Mouse (Mus musculus): ENCODE results near the gene Dmbt1. TPM values are rescaled to one million over a fixed set of nuclear protein-coding genes. Genes with fewer than 3 reads are reported as not detected.

Dmbt1 gene
- polyA plus RNA-seq (2012; rRNA removed) (0.04 and 0.06 TPM in 2 replicates), polyA plus RNA-seq (2014; fragmentation: Nextera tagmentation; extraction: Ambion mirVana) (not detected in 2 replicates)

- H3K27ac ChIP-seq (replicated peaks; ENCODE audit: low read depth, low read length): no peak within 1 kb of the TSS
- H3K9ac ChIP-seq (ENCODE audit: low read depth, low read length, severe bottlenecking): no peak within 1 kb of the TSS
- H3K9me3 ChIP-seq (ENCODE audit: control insufficient read depth, low read length): no peaks in the 10 kb centered on the region
- H3K4me3 ChIP-seq (replicated peaks; ENCODE audit: low read length): no peak within 1 kb of the TSS
- 73% methylated on average over 5 of the region's 5 CpGs for WGBS
- H3K36me3 ChIP-seq (ENCODE audit: control insufficient read depth, insufficient read depth, low read length): no peaks in the 10 kb centered on the region
- no peak for DNase-seq (ENCODE audit: low spot score)
- no peak for ATAC-seq (ENCODE audit: low FRiP score, low read depth)
- no peaks in the 10 kb centered on the region for H3K4me1 ChIP-seq (ENCODE audit: control insufficient read depth, insufficient read depth, low read length)
- H3K4me2 ChIP-seq (replicated peaks; ENCODE audit: low read depth, low read length, severe bottlenecking): no peak within 1 kb of the TSS
- no peak for TF ChIP-seq POLR2A (IDR thresholded peaks at IDR 0.05; ENCODE audit: borderline replicate concordance, extremely low read depth, insufficient read depth, insufficient read length)
- no peaks in the 10 kb centered on the region for H3K27me3 ChIP-seq (ENCODE audit: control insufficient read depth, insufficient read depth, low read length)
Measured at GRCm38 (mm10) chr7:131031755-131032154, at the start of gene Dmbt1. Dmbt1 (plus strand) TSS chr7:131032053.

DNA sequence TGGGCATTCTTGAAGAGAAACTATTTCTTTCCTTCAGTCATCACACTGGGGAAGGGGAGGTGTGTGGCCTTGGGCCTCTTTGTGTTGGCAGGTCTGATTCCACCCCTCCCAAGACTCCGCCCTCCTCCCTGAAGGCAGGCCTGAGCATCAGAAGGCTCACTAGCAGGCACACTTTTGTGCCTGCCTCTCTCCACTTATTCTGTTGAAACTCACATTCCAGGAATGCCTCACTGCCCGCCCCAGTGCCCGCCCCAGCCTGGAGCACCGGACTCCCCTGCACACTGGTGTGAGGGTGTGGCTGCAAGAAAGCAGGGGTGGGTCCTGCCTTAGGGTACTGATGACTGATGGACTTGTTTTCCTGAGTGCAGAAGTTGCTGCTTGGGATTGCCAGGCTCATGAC, 49.5 kb upstream of the Dmbt1 start:
- 28% methylated on average over 4 of the region's 4 CpGs for WGBS
- H3K9me3 ChIP-seq (ENCODE audit: control insufficient read depth, low read length): no peaks in the 10 kb centered on the region
- H3K27ac ChIP-seq (replicated peaks; ENCODE audit: low read depth, low read length): peak overlapping the region; percentile 40; the same call in 1 of the 2 replicates
- DNase-seq (ENCODE audit: low spot score) (peak; percentile 27), ATAC-seq (ENCODE audit: low FRiP score, low read depth) (peak; percentile 32)
- no peak overlapping the region for H3K4me2 ChIP-seq (replicated peaks; ENCODE audit: low read depth, low read length, severe bottlenecking)
- H3K36me3 ChIP-seq (ENCODE audit: control insufficient read depth, insufficient read depth, low read length): no peaks in the 10 kb centered on the region
- H3K4me1 ChIP-seq (ENCODE audit: control insufficient read depth, insufficient read depth, low read length): peaks cover 30% of the 10 kb centered on the region
- no peaks in the 10 kb centered on the region for H3K27me3 ChIP-seq (ENCODE audit: control insufficient read depth, insufficient read depth, low read length)
- no peak overlapping the region for H3K9ac ChIP-seq (ENCODE audit: low read depth, low read length, severe bottlenecking)
- no peak for TF ChIP-seq POLR2A (IDR thresholded peaks at IDR 0.05; ENCODE audit: borderline replicate concordance, extremely low read depth, insufficient read depth, insufficient read length)
- H3K4me3 ChIP-seq (replicated peaks; ENCODE audit: low read length): no peak overlapping the region

DNA sequence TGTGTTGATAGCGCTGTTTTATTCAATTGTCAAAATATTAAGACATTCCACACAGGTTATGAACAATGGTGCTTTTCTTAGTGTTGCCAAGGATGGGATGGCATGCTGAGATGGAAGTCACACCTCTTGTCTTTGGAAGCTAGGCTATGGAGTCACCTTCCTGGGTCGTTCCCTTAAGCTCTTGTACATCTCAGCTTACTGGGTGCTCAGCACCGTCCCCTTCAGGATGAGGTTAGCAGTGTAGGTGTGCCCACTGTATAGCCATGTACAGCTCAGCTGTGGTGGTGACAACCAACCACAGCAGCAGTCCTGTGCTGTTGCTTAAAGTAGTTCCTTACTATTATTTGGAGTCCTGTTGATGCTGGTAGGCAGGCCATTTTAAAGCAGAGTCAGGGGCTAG, 49.0 kb upstream of the Dmbt1 start:
- Histone ChIP-seq H3K9me3 (ENCODE audit: control insufficient read depth, low read length) (no peaks in the 10 kb centered on the region), H3K9ac (ENCODE audit: low read depth, low read length, severe bottlenecking) (no peak overlapping the region), H3K4me3 (replicated peaks; ENCODE audit: low read length) (no peak overlapping the region), H3K27me3 (ENCODE audit: control insufficient read depth, insufficient read depth, low read length) (no peaks in the 10 kb centered on the region), H3K4me2 (replicated peaks; ENCODE audit: low read depth, low read length, severe bottlenecking) (no peak overlapping the region), H3K36me3 (ENCODE audit: control insufficient read depth, insufficient read depth, low read length) (no peaks in the 10 kb centered on the region), H3K4me1 (ENCODE audit: control insufficient read depth, insufficient read depth, low read length) (peaks cover 30% of the 10 kb centered on the region), H3K27ac (replicated peaks; ENCODE audit: low read depth, low read length) (no peak overlapping the region)
- no peak for TF ChIP-seq POLR2A (IDR thresholded peaks at IDR 0.05; ENCODE audit: borderline replicate concordance, extremely low read depth, insufficient read depth, insufficient read length)
- WGBS: 63% methylated on average over 3 of the region's 3 CpGs
- ATAC-seq (ENCODE audit: low FRiP score, low read depth) (no peak), DNase-seq (ENCODE audit: low spot score) (no peak)

GRCm38 (mm10) chr7:130984294-130984693, 47.6 kb upstream of the Dmbt1 start:
- Histone ChIP-seq H3K4me2 (replicated peaks; ENCODE audit: low read depth, low read length, severe bottlenecking) (no peak overlapping the region), H3K4me1 (ENCODE audit: control insufficient read depth, insufficient read depth, low read length) (peaks cover 29% of the 10 kb centered on the region), H3K9me3 (ENCODE audit: control insufficient read depth, low read length) (no peaks in the 10 kb centered on the region), H3K4me3 (replicated peaks; ENCODE audit: low read length) (no peak overlapping the region), H3K27ac (replicated peaks; ENCODE audit: low read depth, low read length) (no peak overlapping the region; the same call in 1 of the 2 replicates), H3K9ac (ENCODE audit: low read depth, low read length, severe bottlenecking) (no peak overlapping the region), H3K27me3 (ENCODE audit: control insufficient read depth, insufficient read depth, low read length) (no peaks in the 10 kb centered on the region), H3K36me3 (ENCODE audit: control insufficient read depth, insufficient read depth, low read length) (no peaks in the 10 kb centered on the region)
- DNase-seq (ENCODE audit: low spot score) (peak; percentile 79), ATAC-seq (ENCODE audit: low FRiP score, low read depth) (peak; percentile 71)
- TF ChIP-seq POLR2A (IDR thresholded peaks at IDR 0.05; ENCODE audit: borderline replicate concordance, extremely low read depth, insufficient read depth, insufficient read length): no peak
- 59% methylated on average over 7 of the region's 7 CpGs for WGBS

GRCm38 (mm10) chr7:130985193-130985592, 46.7 kb upstream of the Dmbt1 start:
- DNase-seq (ENCODE audit: low spot score): no peak
- H3K4me2 ChIP-seq (replicated peaks; ENCODE audit: low read depth, low read length, severe bottlenecking): no peak overlapping the region
- WGBS: 89% methylated on average over 12 of the region's 12 CpGs
- no peak for TF ChIP-seq POLR2A (IDR thresholded peaks at IDR 0.05; ENCODE audit: borderline replicate concordance, extremely low read depth, insufficient read depth, insufficient read length)
- no peaks in the 10 kb centered on the region for H3K27me3 ChIP-seq (ENCODE audit: control insufficient read depth, insufficient read depth, low read length)
- no peaks in the 10 kb centered on the region for H3K9me3 ChIP-seq (ENCODE audit: control insufficient read depth, low read length)
- H3K27ac ChIP-seq (replicated peaks; ENCODE audit: low read depth, low read length): no peak overlapping the region
- no peaks in the 10 kb centered on the region for H3K36me3 ChIP-seq (ENCODE audit: control insufficient read depth, insufficient read depth, low read length)
- no peak overlapping the region for H3K9ac ChIP-seq (ENCODE audit: low read depth, low read length, severe bottlenecking)
- H3K4me1 ChIP-seq (ENCODE audit: control insufficient read depth, insufficient read depth, low read length): peaks cover 29% of the 10 kb centered on the region
- H3K4me3 ChIP-seq (replicated peaks; ENCODE audit: low read length): no peak overlapping the region
- ATAC-seq (ENCODE audit: low FRiP score, low read depth): no peak

DNA sequence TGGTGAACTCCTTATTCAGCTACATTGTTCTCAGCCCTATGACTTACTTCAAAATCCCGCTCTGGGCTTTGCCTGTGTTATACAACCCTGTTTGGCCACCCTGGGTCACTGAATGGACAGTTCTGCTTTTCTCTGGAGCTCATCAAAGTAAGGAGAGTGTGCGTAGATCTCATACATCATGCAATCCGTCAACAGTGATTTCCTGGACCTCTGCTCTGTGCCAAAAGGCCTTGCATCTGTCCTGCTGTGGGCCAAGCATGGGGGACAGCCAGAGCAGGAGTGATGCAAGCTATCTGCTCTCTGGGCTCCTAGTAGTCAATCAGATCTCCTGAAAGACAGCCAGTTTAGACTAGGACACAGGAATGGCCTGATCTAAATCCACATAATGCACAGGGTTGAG, 46.1 kb upstream of the Dmbt1 start:
- ATAC-seq (ENCODE audit: low FRiP score, low read depth) (no peak), DNase-seq (ENCODE audit: low spot score) (no peak)
- TF ChIP-seq POLR2A (IDR thresholded peaks at IDR 0.05; ENCODE audit: borderline replicate concordance, extremely low read depth, insufficient read depth, insufficient read length): no peak
- Histone ChIP-seq H3K27me3 (ENCODE audit: control insufficient read depth, insufficient read depth, low read length) (no peaks in the 10 kb centered on the region), H3K9ac (ENCODE audit: low read depth, low read length, severe bottlenecking) (no peak overlapping the region), H3K4me2 (replicated peaks; ENCODE audit: low read depth, low read length, severe bottlenecking) (no peak overlapping the region), H3K4me1 (ENCODE audit: control insufficient read depth, insufficient read depth, low read length) (peaks cover 29% of the 10 kb centered on the region), H3K9me3 (ENCODE audit: control insufficient read depth, low read length) (no peaks in the 10 kb centered on the region), H3K36me3 (ENCODE audit: control insufficient read depth, insufficient read depth, low read length) (no peaks in the 10 kb centered on the region), H3K27ac (replicated peaks; ENCODE audit: low read depth, low read length) (no peak overlapping the region), H3K4me3 (replicated peaks; ENCODE audit: low read length) (no peak overlapping the region)
- WGBS: 81% methylated on average over 3 of the region's 3 CpGs

Measured in limb, embryonic 14.5 days (tissue).